Mouse (Mus musculus): ENCODE measurements at regions not wholly inside any gene's neighbourhood (a gene's known extent, or its start where the extent isn't known, plus 50 kb on each side); places are given as distances from the start of the nearest gene placed in this dataset.

- H3K9me3 ChIP-seq (replicated peaks; ENCODE audit: control insufficient read depth, low read length): no peaks in the 10 kb centered on the region
- no peaks in the 10 kb centered on the region for H3K36me3 ChIP-seq (ENCODE audit: control insufficient read depth, insufficient read depth)
- no peak for ATAC-seq (replicated peaks; ENCODE audit: extremely low read depth, insufficient read depth, low FRiP score)
- H3K4me1 ChIP-seq (ENCODE audit: control insufficient read depth, insufficient read depth, low read length): no peaks in the 10 kb centered on the region
- 0 out of 2 replicates have a peak, but pooled peaks cover 12% of the 10 kb centered on the region for H3K27me3 ChIP-seq (ENCODE audit: control insufficient read depth, insufficient read depth, low read length)
- 47% methylated on average over 7 of the region's 7 CpGs for WGBS
- H3K4me3 ChIP-seq (ENCODE audit: low read length): no peak overlapping the region
- H3K4me2 ChIP-seq (ENCODE audit: low read depth, low read length): no peak overlapping the region
- H3K9ac ChIP-seq (ENCODE audit: low read length): no peak overlapping the region
- H3K27ac ChIP-seq (ENCODE audit: low read length): no peak overlapping the region
These were observed 531.1 kb upstream of the Tbx3 start for GRCm38 (mm10) chr5:119139336-119139735.

GRCm38 (mm10) chr5:119139816-119140215, 530.7 kb upstream of the Tbx3 start:
- H3K27ac ChIP-seq (ENCODE audit: low read length): no peak overlapping the region
- H3K9me3 ChIP-seq (replicated peaks; ENCODE audit: control insufficient read depth, low read length): no peaks in the 10 kb centered on the region
- ATAC-seq (replicated peaks; ENCODE audit: extremely low read depth, insufficient read depth, low FRiP score): no peak
- H3K36me3 ChIP-seq (ENCODE audit: control insufficient read depth, insufficient read depth): no peaks in the 10 kb centered on the region
- no peak overlapping the region for H3K4me3 ChIP-seq (ENCODE audit: low read length)
- H3K4me1 ChIP-seq (ENCODE audit: control insufficient read depth, insufficient read depth, low read length): no peaks in the 10 kb centered on the region
- H3K27me3 ChIP-seq (ENCODE audit: control insufficient read depth, insufficient read depth, low read length): 0 out of 2 replicates have a peak, but pooled peaks cover 9% of the 10 kb centered on the region
- H3K4me2 ChIP-seq (ENCODE audit: low read depth, low read length): no peak overlapping the region
- WGBS: 67% methylated on average over 6 of the region's 6 CpGs
- H3K9ac ChIP-seq (ENCODE audit: low read length): no peak overlapping the region

- no peak overlapping the region for H3K4me2 ChIP-seq (ENCODE audit: low read depth, low read length)
- H3K9ac ChIP-seq (ENCODE audit: low read length): no peak overlapping the region
- ATAC-seq (replicated peaks; ENCODE audit: extremely low read depth, insufficient read depth, low FRiP score): no peak
- peaks cover 8% of the 10 kb centered on the region for H3K9me3 ChIP-seq (replicated peaks; ENCODE audit: control insufficient read depth, low read length)
- H3K27ac ChIP-seq (ENCODE audit: low read length): no peak overlapping the region
- H3K27me3 ChIP-seq (ENCODE audit: control insufficient read depth, insufficient read depth, low read length): 0 out of 2 replicates have a peak, but pooled peaks cover 2% of the 10 kb centered on the region
- H3K4me1 ChIP-seq (ENCODE audit: control insufficient read depth, insufficient read depth, low read length): no peaks in the 10 kb centered on the region
- 60% methylated on average over 8 of the region's 8 CpGs for WGBS
- H3K4me3 ChIP-seq (ENCODE audit: low read length): no peak overlapping the region
- no peaks in the 10 kb centered on the region for H3K36me3 ChIP-seq (ENCODE audit: control insufficient read depth, insufficient read depth)
These were observed 527.1 kb upstream of the Tbx3 start for GRCm38 (mm10) chr5:119143411-119143810.

- H3K27me3 ChIP-seq (ENCODE audit: control insufficient read depth, insufficient read depth, low read length): no peaks in the 10 kb centered on the region
- H3K36me3 ChIP-seq (ENCODE audit: control insufficient read depth, insufficient read depth): no peaks in the 10 kb centered on the region
- 78% methylated on average over 25 of the region's 25 CpGs for WGBS
- H3K4me2 ChIP-seq (ENCODE audit: low read depth, low read length): no peak overlapping the region
- ATAC-seq (replicated peaks; ENCODE audit: extremely low read depth, insufficient read depth, low FRiP score): no peak
- H3K4me3 ChIP-seq (ENCODE audit: low read length): no peak overlapping the region
- peaks cover 8% of the 10 kb centered on the region for H3K9me3 ChIP-seq (replicated peaks; ENCODE audit: control insufficient read depth, low read length)
- no peak overlapping the region for H3K9ac ChIP-seq (ENCODE audit: low read length)
- H3K27ac ChIP-seq (ENCODE audit: low read length): no peak overlapping the region
- no peaks in the 10 kb centered on the region for H3K4me1 ChIP-seq (ENCODE audit: control insufficient read depth, insufficient read depth, low read length)
These were observed 520.9 kb upstream of the Tbx3 start for GRCm38 (mm10) chr5:119149389-119150185.

GRCm38 (mm10) chr5:119153086-119153485, 517.4 kb upstream of the Tbx3 start:
- H3K9me3 ChIP-seq (replicated peaks; ENCODE audit: control insufficient read depth, low read length): peaks cover 9% of the 10 kb centered on the region
- no peak overlapping the region for H3K9ac ChIP-seq (ENCODE audit: low read length)
- no peaks in the 10 kb centered on the region for H3K4me1 ChIP-seq (ENCODE audit: control insufficient read depth, insufficient read depth, low read length)
- H3K4me2 ChIP-seq (ENCODE audit: low read depth, low read length): no peak overlapping the region
- ATAC-seq (replicated peaks; ENCODE audit: extremely low read depth, insufficient read depth, low FRiP score): no peak
- no peaks in the 10 kb centered on the region for H3K36me3 ChIP-seq (ENCODE audit: control insufficient read depth, insufficient read depth)
- H3K4me3 ChIP-seq (ENCODE audit: low read length): no peak overlapping the region
- no peak overlapping the region for H3K27ac ChIP-seq (ENCODE audit: low read length)
- no peaks in the 10 kb centered on the region for H3K27me3 ChIP-seq (ENCODE audit: control insufficient read depth, insufficient read depth, low read length)
- WGBS: 77% methylated on average over 5 of the region's 5 CpGs

GRCm38 (mm10) chr5:119156638-119157037, 513.8 kb upstream of the Tbx3 start:
- Histone ChIP-seq H3K27ac (ENCODE audit: low read length) (no peak overlapping the region), H3K9ac (ENCODE audit: low read length) (no peak overlapping the region)

GRCm38 (mm10) chr5:119158171-119158570, 512.3 kb upstream of the Tbx3 start:
- no peak overlapping the region for H3K4me3 ChIP-seq (ENCODE audit: low read length)
- H3K4me2 ChIP-seq (ENCODE audit: low read depth, low read length): no peak overlapping the region
- H3K9me3 ChIP-seq (replicated peaks; ENCODE audit: control insufficient read depth, low read length): peaks cover 9% of the 10 kb centered on the region
- whole genome bisulfite sequencing: 76% methylated on average over 4 of the region's 4 CpGs
- no peak overlapping the region for H3K27ac ChIP-seq (ENCODE audit: low read length)
- no peak overlapping the region for H3K9ac ChIP-seq (ENCODE audit: low read length)
- no peak for ATAC-seq (replicated peaks; ENCODE audit: extremely low read depth, insufficient read depth, low FRiP score)
- no peaks in the 10 kb centered on the region for H3K4me1 ChIP-seq (ENCODE audit: control insufficient read depth, insufficient read depth, low read length)
- no peaks in the 10 kb centered on the region for H3K36me3 ChIP-seq (ENCODE audit: control insufficient read depth, insufficient read depth)
- no peaks in the 10 kb centered on the region for H3K27me3 ChIP-seq (ENCODE audit: control insufficient read depth, insufficient read depth, low read length)

More at GRCm38 (mm10) chr5:119156638-119157037, 513.8 kb upstream of the Tbx3 start:
- no peak overlapping the region for H3K4me2 ChIP-seq (ENCODE audit: low read depth, low read length)
- no peak overlapping the region for H3K4me3 ChIP-seq (ENCODE audit: low read length)
- 76% methylated on average over 6 of the region's 6 CpGs for WGBS
- no peaks in the 10 kb centered on the region for H3K36me3 ChIP-seq (ENCODE audit: control insufficient read depth, insufficient read depth)
- ATAC-seq (replicated peaks; ENCODE audit: extremely low read depth, insufficient read depth, low FRiP score): no peak
- H3K9me3 ChIP-seq (replicated peaks; ENCODE audit: control insufficient read depth, low read length): peaks cover 9% of the 10 kb centered on the region
- no peaks in the 10 kb centered on the region for H3K27me3 ChIP-seq (ENCODE audit: control insufficient read depth, insufficient read depth, low read length)
- H3K4me1 ChIP-seq (ENCODE audit: control insufficient read depth, insufficient read depth, low read length): no peaks in the 10 kb centered on the region

- Histone ChIP-seq H3K27me3 (ENCODE audit: control insufficient read depth, insufficient read depth, low read length) (no peaks in the 10 kb centered on the region), H3K9me3 (replicated peaks; ENCODE audit: control insufficient read depth, low read length) (no peaks in the 10 kb centered on the region), H3K9ac (ENCODE audit: low read length) (no peak overlapping the region), H3K4me2 (ENCODE audit: low read depth, low read length) (no peak overlapping the region), H3K4me1 (ENCODE audit: control insufficient read depth, insufficient read depth, low read length) (no peaks in the 10 kb centered on the region), H3K4me3 (ENCODE audit: low read length) (no peak overlapping the region), H3K36me3 (ENCODE audit: control insufficient read depth, insufficient read depth) (no peaks in the 10 kb centered on the region), H3K27ac (ENCODE audit: low read length) (no peak overlapping the region)
- WGBS: 90% methylated on average over 13 of the region's 13 CpGs
- no peak for ATAC-seq (replicated peaks; ENCODE audit: extremely low read depth, insufficient read depth, low FRiP score)
These were observed 508.3 kb upstream of the Tbx3 start for GRCm38 (mm10) chr5:119162132-119162675.

- H3K9ac ChIP-seq (ENCODE audit: low read length): no peak overlapping the region
- H3K36me3 ChIP-seq (ENCODE audit: control insufficient read depth, insufficient read depth): no peaks in the 10 kb centered on the region
- H3K9me3 ChIP-seq (replicated peaks; ENCODE audit: control insufficient read depth, low read length): no peaks in the 10 kb centered on the region
- ATAC-seq (replicated peaks; ENCODE audit: extremely low read depth, insufficient read depth, low FRiP score): peak; percentile 76
- H3K4me2 ChIP-seq (ENCODE audit: low read depth, low read length): no peak overlapping the region
- no peak overlapping the region for H3K27ac ChIP-seq (ENCODE audit: low read length)
- WGBS: 53% methylated on average over 17 of the region's 17 CpGs
- no peak overlapping the region for H3K4me3 ChIP-seq (ENCODE audit: low read length)
- H3K4me1 ChIP-seq (ENCODE audit: control insufficient read depth, insufficient read depth, low read length): no peaks in the 10 kb centered on the region
- H3K27me3 ChIP-seq (ENCODE audit: control insufficient read depth, insufficient read depth, low read length): no peaks in the 10 kb centered on the region
These were observed 502.8 kb upstream of the Tbx3 start for GRCm38 (mm10) chr5:119167718-119168117.

All from heart, embryonic 16.5 days (tissue).